Comparison of ENCODE assay signal across 15 mouse cellular contexts in the genomic region with DNA sequence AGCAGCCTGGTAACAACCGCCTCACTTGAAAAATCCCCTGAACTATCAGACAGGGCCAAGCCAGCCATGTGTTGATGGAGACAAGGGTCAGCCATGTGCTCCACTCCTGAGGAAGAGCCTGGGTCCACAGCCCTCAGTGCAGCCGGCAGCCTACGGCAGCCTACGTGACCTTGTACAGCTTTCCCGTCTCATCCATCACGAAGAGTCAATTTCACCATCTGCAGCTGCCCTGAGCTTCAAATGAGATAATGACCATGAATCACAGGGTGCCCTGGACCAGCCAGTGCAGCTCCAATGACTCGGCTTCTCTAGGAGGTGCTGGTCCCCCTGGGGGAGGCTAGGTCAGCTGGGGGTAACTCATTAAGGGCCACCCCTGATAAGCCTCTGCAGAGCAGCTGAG. TPM values are rescaled to one million over a fixed set of nuclear protein-coding genes. Genes with fewer than 3 reads are reported as not detected.
DNase-seq lines count a peak whose midpoint lies in the region; ATAC-seq and TF ChIP-seq lines count a peak whose summit lies in the region.
"Had no signal": no experiment of that assay in that cellular context is flagged by ENCODE, and none has a peak within 500 bp of the region (broad histone marks: within the 10 kb centered on the region; RNA-seq: fewer than 3 reads in every experiment).

No protein-coding gene starts in this region.

- no peaks in the 10 kb centered on the region for H3K36me3 ChIP-seq in hindbrain, embryonic 10.5 days
- H3K36me3 ChIP-seq in hindbrain, postnatal 0 days (ENCODE audit: insufficient read depth, low read length) = no peaks in the 10 kb centered on the region
- no peaks in the 10 kb centered on the region for H3K36me3 ChIP-seq in stomach, embryonic 15.5 days
- H3K36me3 ChIP-seq in stomach, postnatal 0 days (ENCODE audit: control insufficient read depth, insufficient read depth, low read length) = no peaks in the 10 kb centered on the region
- H3K36me3 ChIP-seq in hindbrain, embryonic 15.5 days = no peaks in the 10 kb centered on the region
- H3K36me3 ChIP-seq: embryonic facial prominence, embryonic 15.5 days; heart, embryonic 15.5 days; liver, embryonic 12.5 days had no signal

- H3K9me3 ChIP-seq in hindbrain, embryonic 10.5 days = no peaks in the 10 kb centered on the region
- H3K9me3 ChIP-seq in hindbrain, postnatal 0 days (ENCODE audit: low read length) = no peaks in the 10 kb centered on the region
- no peaks in the 10 kb centered on the region for H3K9me3 ChIP-seq in stomach, embryonic 15.5 days
- H3K9me3 ChIP-seq in stomach, postnatal 0 days (ENCODE audit: control insufficient read depth, low read length) = no peaks in the 10 kb centered on the region
- H3K9me3 ChIP-seq in hindbrain, embryonic 15.5 days = no peaks in the 10 kb centered on the region
- H3K9me3 ChIP-seq: embryonic facial prominence, embryonic 15.5 days; heart, embryonic 15.5 days; liver, embryonic 12.5 days had no signal

- no peak for TF ChIP-seq CTCF in hindbrain, postnatal 0 days (IDR thresholded peaks at IDR 0.05; ENCODE audit: low read depth)
- TF ChIP-seq CTCF in stomach, postnatal 0 days (IDR thresholded peaks at IDR 0.05; ENCODE audit: low read depth) = no peak

- H3K9ac ChIP-seq in hindbrain, postnatal 0 days (replicated peaks; ENCODE audit: low read length) = no peak overlapping the region
- H3K9ac ChIP-seq in stomach, embryonic 15.5 days = no peak overlapping the region
- no peak overlapping the region for H3K9ac ChIP-seq in stomach, postnatal 0 days (ENCODE audit: low read length)
- H3K9ac ChIP-seq in hindbrain, embryonic 15.5 days = no peak overlapping the region
- H3K9ac ChIP-seq: embryonic facial prominence, embryonic 15.5 days; heart, embryonic 15.5 days; liver, embryonic 12.5 days had no signal

- peaks cover 52% of the 10 kb centered on the region for H3K4me1 ChIP-seq in hindbrain, embryonic 10.5 days (replicated peaks)
- 0 out of 2 replicates have a peak, but pooled peaks cover 11% of the 10 kb centered on the region for H3K4me1 ChIP-seq in hindbrain, postnatal 0 days (ENCODE audit: insufficient read depth, low read length)
- H3K4me1 ChIP-seq in stomach, embryonic 15.5 days = no peaks in the 10 kb centered on the region
- H3K4me1 ChIP-seq in stomach, postnatal 0 days (replicated peaks; ENCODE audit: control insufficient read depth, insufficient read depth) = 0 out of 2 replicates have a peak, but pooled peaks cover under 1% of the 10 kb centered on the region
- peaks cover 20% of the 10 kb centered on the region for H3K4me1 ChIP-seq in hindbrain, embryonic 15.5 days (replicated peaks)

- no peak overlapping the region for H3K4me3 ChIP-seq in hindbrain, embryonic 10.5 days
- H3K4me3 ChIP-seq in hindbrain, postnatal 0 days (ENCODE audit: low read length) = no peak overlapping the region
- H3K4me3 ChIP-seq in stomach, embryonic 15.5 days (replicated peaks) = no peak overlapping the region
- no peak overlapping the region for H3K4me3 ChIP-seq in stomach, postnatal 0 days (ENCODE audit: low read depth, low read length)
- no peak overlapping the region for H3K4me3 ChIP-seq in hindbrain, embryonic 15.5 days
- H3K4me3 ChIP-seq: embryonic facial prominence, embryonic 15.5 days; heart, embryonic 15.5 days; liver, embryonic 12.5 days had no signal

- no peak for ATAC-seq in hindbrain, postnatal 0 days
- peak; percentile 41; the same call in 1 of the 2 replicates for ATAC-seq in stomach, embryonic 15.5 days (ENCODE audit: insufficient read depth, low FRiP score, low read depth)
- ATAC-seq in stomach, postnatal 0 days (ENCODE audit: low FRiP score, low TSS enrichment) = no peak; the same call in 1 of the 2 replicates
- 0 out of 2 replicates have a peak, but pooled peaks have one; percentile 29 for ATAC-seq in hindbrain, embryonic 15.5 days (ENCODE audit: low FRiP score, low read depth)
- ATAC-seq in erythroblast, adult 5-6 weeks (replicated peaks; ENCODE audit: low FRiP score, poor library complexity, severe bottlenecking) = no peak
- ATAC-seq: liver, embryonic 12.5 days; lung, postnatal 0 days had no signal

- no peak overlapping the region for H3K4me2 ChIP-seq in hindbrain, postnatal 0 days (ENCODE audit: low read depth, low read length)
- H3K4me2 ChIP-seq in stomach, embryonic 15.5 days = no peak overlapping the region
- no peak overlapping the region for H3K4me2 ChIP-seq in stomach, postnatal 0 days (replicated peaks; ENCODE audit: low read depth)
- no peak overlapping the region for H3K4me2 ChIP-seq in hindbrain, embryonic 15.5 days
- H3K4me2 ChIP-seq: embryonic facial prominence, embryonic 15.5 days; heart, embryonic 15.5 days; liver, embryonic 12.5 days had no signal

- peaks cover 4% of the 10 kb centered on the region; the same call in 1 of the 2 replicates for H3K27me3 ChIP-seq in hindbrain, embryonic 10.5 days (ENCODE audit: insufficient read depth, poor library complexity, severe bottlenecking)
- H3K27me3 ChIP-seq in hindbrain, postnatal 0 days (ENCODE audit: insufficient read depth, low read length) = no peaks in the 10 kb centered on the region
- H3K27me3 ChIP-seq in stomach, embryonic 15.5 days (replicated peaks) = no peaks in the 10 kb centered on the region
- no peaks in the 10 kb centered on the region for H3K27me3 ChIP-seq in stomach, postnatal 0 days (ENCODE audit: control insufficient read depth, insufficient read depth, low read length)
- no peaks in the 10 kb centered on the region for H3K27me3 ChIP-seq in hindbrain, embryonic 15.5 days
- H3K27me3 ChIP-seq: embryonic facial prominence, embryonic 15.5 days; heart, embryonic 15.5 days; liver, embryonic 12.5 days had no signal

- no peak for TF ChIP-seq EP300 in stomach, postnatal 0 days (optimal IDR thresholded peaks at IDR 0.05)

- H3K27ac ChIP-seq in hindbrain, embryonic 10.5 days = peak overlapping the region; percentile 62; the same call in 1 of the 2 replicates
- H3K27ac ChIP-seq in hindbrain, postnatal 0 days = no peak overlapping the region
- H3K27ac ChIP-seq in stomach, embryonic 15.5 days = no peak overlapping the region
- H3K27ac ChIP-seq in stomach, postnatal 0 days (replicated peaks) = no peak overlapping the region
- H3K27ac ChIP-seq in hindbrain, embryonic 15.5 days (replicated peaks) = no peak overlapping the region
- H3K27ac ChIP-seq: embryonic facial prominence, embryonic 15.5 days; heart, embryonic 15.5 days; liver, embryonic 12.5 days had no signal

- WGBS in hindbrain, embryonic 10.5 days = 67% methylated on average over 7 of the region's 7 CpGs
- 37% methylated on average over 7 of the region's 7 CpGs for WGBS in hindbrain, postnatal 0 days
- 52% methylated on average over 7 of the region's 7 CpGs for WGBS in stomach, embryonic 15.5 days
- WGBS in stomach, postnatal 0 days = 60% methylated on average over 7 of the region's 7 CpGs
- WGBS in hindbrain, embryonic 15.5 days = 43% methylated on average over 7 of the region's 7 CpGs

- peak; percentile 27 for DNase-seq in hindbrain, embryonic 10.5 days (ENCODE audit: low spot score)
- no peak for DNase-seq in hindbrain, postnatal 0 days (ENCODE audit: low spot score)
- DNase-seq in stomach, postnatal 0 days (ENCODE audit: low spot score) = no peak
- no peak for DNase-seq in right cerebral cortex, postnatal 4 days
- no peak for DNase-seq in left cerebral cortex, adult 11 months (ENCODE audit: low spot score)
- DNase-seq: cerebellum, adult 9-11 months; kidney, adult 18-20 months; midbrain, embryonic 14.5 days had no signal

RNA-seq across cellular contexts. Expression of gene Doc2b, which starts 50.7 kb away (rescaled TPM):
- polyA plus RNA-seq in hindbrain, embryonic 10.5 days (2016; fragmentation: Nextera tagmentation; extraction: Ambion mirVana) = 0.39 and 0.45 TPM in 2 replicates
- 12.7 and 12.8 TPM in 2 replicates for total RNA-seq in hindbrain, postnatal 0 days (2014; rRNA removed)
- 4.0 and 4.3 TPM in 2 replicates for polyA plus RNA-seq in hindbrain, postnatal 0 days (2015; fragmentation: Nextera tagmentation; extraction: Ambion mirVana)
- polyA plus RNA-seq in stomach, embryonic 15.5 days (2015; fragmentation: Nextera tagmentation; extraction: Ambion mirVana) = 1.4 and 1.5 TPM in 2 replicates
- polyA plus RNA-seq in stomach, postnatal 0 days (2015; fragmentation: Nextera tagmentation; extraction: Ambion mirVana) = 0.65 and 0.75 TPM in 2 replicates
- 3.2 and 3.4 TPM in 2 replicates for polyA plus RNA-seq in hindbrain, embryonic 15.5 days (2015; fragmentation: Nextera tagmentation; extraction: Ambion mirVana)
- total RNA-seq in erythroblast, adult 5-6 weeks (2015; ENCODE audit: low replicate concordance) = not detected in 2 replicates
- total RNA-seq in erythroblast, adult 5-6 weeks (2017; ENCODE audit: low replicate concordance) = not detected in 2 replicates

Comparison
In these comparisons a context has a peak if more than half of its experiments do, and no peak if none do; other contexts are left out.
1. ATAC-seq: peak in stomach, embryonic 15.5 days (single experiment) and hindbrain, embryonic 15.5 days (single experiment); none in hindbrain, postnatal 0 days (single experiment), stomach, postnatal 0 days (single experiment) and erythroblast, adult 5-6 weeks (single experiment).